Mouse (Mus musculus) thymus, adult 2 months (tissue): ENCODE data around the gene Eif3l.

Experiments
- CTCF ChIP-seq: fragments of 200-500 bp; IDR thresholded peaks from 2 replicates; pipeline ENCODE4 v1.5.1; 2012; ENCODE audit warnings: mild to moderate bottlenecking, control low read depth, low read length, moderate library complexity, borderline replicate concordance; ENCODE audit not compliant: control insufficient read depth, poor library complexity, insufficient read depth; ENCODE audit errors: extremely low read depth
- POLR2A ChIP-seq: fragments of 200-500 bp; IDR thresholded peaks from 2 replicates; pipeline ENCODE4 v1.6.1; 2012; ENCODE audit warnings: mild to moderate bottlenecking, low read length, control low read depth, moderate library complexity; ENCODE audit not compliant: control insufficient read depth, poor library complexity, insufficient read depth; ENCODE audit errors: extremely low read depth

DNA sequence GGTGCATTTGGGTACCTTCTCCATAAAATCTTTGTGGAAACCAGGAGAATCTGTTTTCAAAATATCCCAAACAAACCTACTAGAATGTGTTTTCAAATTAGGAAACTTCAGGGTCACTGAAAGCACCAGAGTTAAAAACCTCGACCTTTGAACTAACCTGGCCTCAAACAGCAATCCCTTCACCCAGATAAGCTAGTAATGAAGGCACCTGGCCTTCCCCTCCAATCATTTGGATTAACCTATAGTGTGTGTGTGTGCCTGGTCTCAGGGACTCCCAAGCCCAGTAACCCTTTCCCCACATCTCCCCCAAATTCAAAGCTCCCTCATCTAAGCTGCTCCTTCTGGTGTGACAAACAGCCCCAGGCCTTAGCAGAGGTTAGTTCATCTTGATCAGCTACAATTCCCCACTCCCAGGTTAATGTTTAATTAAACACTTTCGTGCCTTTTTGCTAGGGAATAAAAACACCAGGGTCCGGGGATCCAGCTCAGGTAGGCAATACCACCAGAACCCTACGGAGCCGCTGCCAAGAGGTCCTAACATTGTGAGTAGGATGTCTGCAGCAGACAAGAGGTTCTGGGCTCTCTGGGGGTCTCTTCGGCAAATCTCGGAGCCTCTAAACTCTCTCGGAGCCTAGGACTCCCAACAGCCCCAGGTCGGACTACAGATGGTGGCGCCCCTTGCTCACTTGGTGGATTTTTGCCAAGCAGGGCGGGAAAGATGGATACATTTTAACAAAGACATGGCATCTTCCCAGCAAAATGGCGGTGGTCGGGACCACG, 48.3 kb upstream of the Eif3l start:
- TF ChIP-seq CTCF (no peak), POLR2A (no peak)
